Mouse (Mus musculus): Measurements from ENCODE around the gene Tbcc. TPM values are rescaled to one million over a fixed set of nuclear protein-coding genes. Genes with fewer than 3 reads are reported as not detected.

Tbcc gene
- polyA plus RNA-seq, 1 experiment: 11.5 TPM

DNA sequence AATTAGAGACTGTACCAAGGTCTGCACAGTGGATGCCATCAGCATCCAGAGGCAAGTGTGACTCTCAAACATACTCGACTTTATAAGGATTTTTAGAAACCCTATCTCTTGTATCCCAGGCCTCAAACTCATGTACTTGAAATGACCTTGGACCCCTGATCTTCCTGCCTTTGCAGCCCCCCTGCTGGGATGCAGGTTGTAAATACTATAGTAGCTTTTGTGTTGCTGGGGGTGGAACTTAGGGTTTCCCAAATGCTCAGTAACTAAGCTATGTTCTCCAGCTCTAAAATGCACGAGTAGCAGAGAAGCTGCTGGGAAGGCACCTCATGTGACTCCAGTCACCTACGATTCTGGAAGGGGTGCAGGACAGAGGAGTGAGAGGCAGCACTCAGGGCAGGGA is 36.5 kb downstream of the Tbcc start:
- Histone ChIP-seq H3K4me1 (ENCODE audit: control insufficient read depth, insufficient read depth, low read length) (no peaks in the 10 kb centered on the region), H3K27ac (ENCODE audit: insufficient read depth, low read length) (no peak overlapping the region), H3K4me3 (ENCODE audit: insufficient read depth, low read length) (no peak overlapping the region)
- no peak for TF ChIP-seq POLR2A (IDR thresholded peaks at IDR 0.05; ENCODE audit: low read depth, low read length)
- TF ChIP-seq CTCF (IDR thresholded peaks at IDR 0.05; ENCODE audit: borderline replicate concordance, insufficient read depth, low read length): no peak

GRCm38 (mm10) chr17:46927781-46928180 is 37.3 kb downstream of the Tbcc start:
- TF ChIP-seq POLR2A (IDR thresholded peaks at IDR 0.05; ENCODE audit: low read depth, low read length): no peak
- TF ChIP-seq CTCF (IDR thresholded peaks at IDR 0.05; ENCODE audit: borderline replicate concordance, insufficient read depth, low read length): no peak
- Histone ChIP-seq H3K27ac (ENCODE audit: insufficient read depth, low read length) (no peak overlapping the region), H3K4me1 (ENCODE audit: control insufficient read depth, insufficient read depth, low read length) (peaks cover 2% of the 10 kb centered on the region; the same call in 1 of the 2 replicates), H3K4me3 (ENCODE audit: insufficient read depth, low read length) (no peak overlapping the region)

GRCm38 (mm10) chr17:46929277-46929676 is 38.8 kb downstream of the Tbcc start:
- no peak overlapping the region for H3K27ac ChIP-seq (ENCODE audit: insufficient read depth, low read length)

GRCm38 (mm10) chr17:46929897-46930296 is 39.4 kb downstream of the Tbcc start:
- no peak for TF ChIP-seq CTCF (IDR thresholded peaks at IDR 0.05; ENCODE audit: borderline replicate concordance, insufficient read depth, low read length)
- no peak for TF ChIP-seq POLR2A (IDR thresholded peaks at IDR 0.05; ENCODE audit: low read depth, low read length)
- Histone ChIP-seq H3K27ac (ENCODE audit: insufficient read depth, low read length) (no peak overlapping the region), H3K4me1 (ENCODE audit: control insufficient read depth, insufficient read depth, low read length) (peaks cover 2% of the 10 kb centered on the region; the same call in 1 of the 2 replicates), H3K4me3 (ENCODE audit: insufficient read depth, low read length) (no peak overlapping the region)

More at GRCm38 (mm10) chr17:46929277-46929676, 38.8 kb downstream of the Tbcc start:
- H3K4me1 ChIP-seq (ENCODE audit: control insufficient read depth, insufficient read depth, low read length): peaks cover 2% of the 10 kb centered on the region; the same call in 1 of the 2 replicates
- no peak overlapping the region for H3K4me3 ChIP-seq (ENCODE audit: insufficient read depth, low read length)
- no peak for TF ChIP-seq CTCF (IDR thresholded peaks at IDR 0.05; ENCODE audit: borderline replicate concordance, insufficient read depth, low read length)
- no peak for TF ChIP-seq POLR2A (IDR thresholded peaks at IDR 0.05; ENCODE audit: low read depth, low read length)

DNA sequence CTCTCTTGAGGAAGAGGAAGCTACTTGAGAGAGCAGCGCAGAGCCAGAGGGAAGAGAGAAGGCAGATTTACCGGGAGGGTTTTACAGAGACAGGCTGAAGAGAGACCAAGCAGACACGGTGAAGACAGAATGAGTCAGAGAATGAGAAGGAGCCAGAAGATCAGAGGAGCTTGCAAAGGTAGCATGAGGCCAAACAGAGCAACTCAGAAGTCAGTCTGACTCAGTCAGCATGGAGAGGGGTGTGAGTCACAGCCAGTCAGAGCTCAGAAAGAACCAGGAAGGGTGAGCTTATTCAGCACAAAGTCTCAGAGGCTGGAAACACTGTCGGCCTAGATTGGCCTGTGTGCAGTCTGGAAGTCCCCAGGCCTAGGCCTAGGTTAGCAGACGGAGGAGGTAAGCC is 42.5 kb downstream of the Tbcc start:
- H3K4me1 ChIP-seq (ENCODE audit: control insufficient read depth, insufficient read depth, low read length): peaks cover 2% of the 10 kb centered on the region; the same call in 1 of the 2 replicates
- TF ChIP-seq CTCF (IDR thresholded peaks at IDR 0.05; ENCODE audit: borderline replicate concordance, insufficient read depth, low read length): no peak
- no peak for TF ChIP-seq POLR2A (IDR thresholded peaks at IDR 0.05; ENCODE audit: low read depth, low read length)
- H3K27ac ChIP-seq (ENCODE audit: insufficient read depth, low read length): peak overlapping the region; percentile 60
- no peak overlapping the region for H3K4me3 ChIP-seq (ENCODE audit: insufficient read depth, low read length)

DNA sequence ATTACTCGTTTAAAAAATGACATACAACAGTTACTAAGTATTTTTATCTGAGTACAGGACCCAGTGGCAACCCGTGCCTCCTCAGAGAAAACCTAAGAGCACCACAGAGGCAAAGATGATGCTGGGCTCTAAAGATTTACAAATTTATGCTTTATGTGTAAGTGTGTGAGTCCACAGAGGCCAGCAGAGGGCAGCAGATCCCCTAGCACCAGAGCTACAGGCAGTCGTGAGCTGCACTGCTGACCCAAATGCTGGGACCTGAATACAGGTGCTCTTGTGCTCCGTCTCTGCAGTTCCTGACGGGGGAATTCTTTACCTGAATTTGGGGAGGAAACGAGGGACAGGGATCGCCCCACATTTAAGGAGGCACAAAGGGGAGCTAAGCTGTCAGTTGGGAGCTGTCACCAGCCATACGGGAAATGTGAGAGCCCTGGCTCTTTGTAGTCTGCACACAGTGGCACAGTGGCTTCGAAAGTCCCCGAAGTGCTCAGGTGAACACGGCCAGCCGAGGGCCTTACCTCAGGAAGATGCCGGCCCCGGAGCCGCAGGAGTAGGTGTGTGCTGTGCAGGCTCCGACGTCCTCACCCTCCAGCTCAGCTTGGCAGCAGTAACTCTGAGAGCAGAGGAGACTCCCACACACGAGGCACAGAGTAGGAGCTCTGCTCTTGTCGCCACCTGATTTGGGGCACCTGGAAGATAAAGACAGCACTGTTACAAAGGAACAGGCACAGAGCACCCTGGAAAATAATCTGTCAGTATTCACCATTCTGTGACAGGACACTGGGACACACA is 43.3 kb downstream of the Tbcc start:
- TF ChIP-seq POLR2A (IDR thresholded peaks at IDR 0.05; ENCODE audit: low read depth, low read length) (no peak), CTCF (IDR thresholded peaks at IDR 0.05; ENCODE audit: borderline replicate concordance, insufficient read depth, low read length) (peak; percentile 76; the same call in 1 of the 2 replicates)
- peaks cover 2% of the 10 kb centered on the region; the same call in 1 of the 2 replicates for H3K4me1 ChIP-seq (ENCODE audit: control insufficient read depth, insufficient read depth, low read length)
- no peak overlapping the region for H3K4me3 ChIP-seq (ENCODE audit: insufficient read depth, low read length)
- H3K27ac ChIP-seq (ENCODE audit: insufficient read depth, low read length): peak overlapping the region; percentile 60

DNA sequence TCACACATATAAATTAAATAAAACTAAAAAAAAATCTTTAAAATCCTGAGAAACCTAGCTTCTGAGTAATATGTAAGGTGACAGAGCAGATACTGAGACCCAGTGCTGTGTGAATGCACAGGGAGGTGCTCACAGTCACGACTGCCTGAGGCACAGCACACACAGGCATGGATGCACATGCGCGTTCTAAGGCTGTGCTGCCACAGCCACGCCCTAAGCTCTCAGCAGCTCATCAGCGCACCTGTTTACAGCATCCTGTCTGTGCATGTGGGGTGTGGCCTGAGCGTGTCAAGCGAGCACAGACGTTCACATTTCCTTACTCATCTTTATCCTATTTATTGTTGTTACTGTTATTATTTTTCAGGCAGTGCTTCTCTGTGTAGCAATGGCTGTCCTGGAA is 50.0 kb downstream of the Tbcc start:
- H3K4me3 ChIP-seq (ENCODE audit: insufficient read depth, low read length): no peak overlapping the region
- H3K4me1 ChIP-seq (ENCODE audit: control insufficient read depth, insufficient read depth, low read length): no peaks in the 10 kb centered on the region
- no peak for TF ChIP-seq CTCF (IDR thresholded peaks at IDR 0.05; ENCODE audit: borderline replicate concordance, insufficient read depth, low read length)
- H3K27ac ChIP-seq (ENCODE audit: insufficient read depth, low read length): no peak overlapping the region

Other genes with a start within 250 kb of the Tbcc start
- 6.5 and 7.2 TPM in 2 replicates for gene Klc4, start 244.7 kb upstream of the Tbcc start, polyA plus RNA-seq (2011; ENCODE audit: insufficient read length, low read depth, missing spikeins)
- 33.5 and 45.2 TPM in 2 replicates for gene Mrpl2, start 244.5 kb upstream of the Tbcc start, polyA plus RNA-seq (2011; ENCODE audit: insufficient read length, low read depth, missing spikeins)
- 63.6 and 64.4 TPM in 2 replicates for gene Cul7, start 240.3 kb upstream of the Tbcc start, polyA plus RNA-seq (2011; ENCODE audit: insufficient read length, low read depth, missing spikeins)
- gene Rrp36, start 216.3 kb upstream of the Tbcc start, polyA plus RNA-seq (2011; ENCODE audit: insufficient read length, low read depth, missing spikeins): 29.9 and 32.3 TPM in 2 replicates
- gene Mea1, start 211.9 kb upstream of the Tbcc start, polyA plus RNA-seq (2011; ENCODE audit: insufficient read length, low read depth, missing spikeins): 111 and 122 TPM in 2 replicates
- 54.6 and 62.1 TPM in 2 replicates for gene Klhdc3, start 209.8 kb upstream of the Tbcc start, polyA plus RNA-seq (2011; ENCODE audit: insufficient read length, low read depth, missing spikeins)
- gene Ppp2r5d, start 185.6 kb upstream of the Tbcc start, polyA plus RNA-seq (2011; ENCODE audit: insufficient read length, low read depth, missing spikeins): 57.6 and 72.1 TPM in 2 replicates
- gene Pex6, start 179.2 kb upstream of the Tbcc start, polyA plus RNA-seq (2011; ENCODE audit: insufficient read length, low read depth, missing spikeins): 11.1 and 13.1 TPM in 2 replicates
- gene Gnmt, start 161.5 kb upstream of the Tbcc start, polyA plus RNA-seq (2011; ENCODE audit: insufficient read length, low read depth, missing spikeins): not detected in 2 replicates
- gene Cnpy3, start 138.5 kb upstream of the Tbcc start, polyA plus RNA-seq (2011; ENCODE audit: insufficient read length, low read depth, missing spikeins): 29.5 and 29.9 TPM in 2 replicates
- gene Ptcra, start 127.0 kb upstream of the Tbcc start, polyA plus RNA-seq (2011; ENCODE audit: insufficient read length, low read depth, missing spikeins): not detected in 2 replicates
- 13.9 and 17.9 TPM in 2 replicates for gene 2310039H08Rik, start 118.0 kb upstream of the Tbcc start, polyA plus RNA-seq (2011; ENCODE audit: insufficient read length, low read depth, missing spikeins)
- gene Rpl7l1, start 108.0 kb upstream of the Tbcc start, polyA plus RNA-seq (2011; ENCODE audit: insufficient read length, low read depth, missing spikeins): 115 and 117 TPM in 2 replicates
- 9.4 and 14.0 TPM in 2 replicates for gene Bicral, start 32.2 kb upstream of the Tbcc start, polyA plus RNA-seq (2011; ENCODE audit: insufficient read length, low read depth, missing spikeins)
- gene Prph2, start 19.8 kb downstream of the Tbcc start, polyA plus RNA-seq (2011; ENCODE audit: insufficient read length, low read depth, missing spikeins): not detected in 2 replicates
- 69.1 and 71.8 TPM in 2 replicates for gene Ubr2, start 119.9 kb downstream of the Tbcc start, polyA plus RNA-seq (2011; ENCODE audit: insufficient read length, low read depth, missing spikeins)

Measured in embryonic fibroblast, embryonic 13.5 days (primary cell).